Mouse (Mus musculus) megakaryocyte, embryonic 14.5 days (primary cell): ENCODE results near the gene Gpx1.

Experiments used
- FLI1 ChIP-seq: IDR thresholded peaks from 2 replicates; pipeline ENCODE4 v1.6.1; 2012; ENCODE audit warnings: low read length, inconsistent platforms, mixed read lengths
- GATA1 ChIP-seq: IDR thresholded peaks from 3 replicates; pipeline ENCODE4 v1.6.1; 2012; ENCODE audit warnings: mixed read lengths, low read length, inconsistent platforms, borderline replicate concordance

DNA sequence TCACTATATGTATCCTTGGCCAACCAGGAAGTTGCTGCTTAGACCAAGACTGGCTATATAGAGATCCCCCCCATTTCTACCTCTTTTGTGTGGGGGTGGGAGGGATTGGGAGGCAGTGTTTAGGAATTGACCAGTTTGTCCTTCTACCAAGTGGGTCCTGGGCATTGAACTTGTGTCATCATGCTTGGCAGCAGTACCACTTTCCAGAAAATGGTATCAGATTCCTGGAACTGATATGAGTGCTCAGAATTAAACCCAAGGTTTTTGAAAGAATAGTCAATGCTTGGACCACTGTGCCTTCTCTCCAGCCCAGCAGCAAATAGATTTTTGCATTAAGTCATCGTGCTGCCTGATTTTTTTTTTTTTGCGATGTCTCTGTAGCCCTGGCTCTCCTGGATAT lies 12.9 kb upstream of the Gpx1 start:
- TF ChIP-seq GATA1 (no peak), FLI1 (no peak)
